Mouse (Mus musculus) E14TG2a.4 (cell line): ENCODE data around the gene Yy2.

Experiments
- CTCF ChIP-seq: conservative IDR thresholded peaks from 2 replicates; pipeline ENCODE4 v1.5.1; 2014; ENCODE audit warnings: low read length
- NANOG ChIP-seq: IDR thresholded peaks from 2 replicates; pipeline ENCODE4 v1.6.1; 2014; ENCODE audit warnings: borderline replicate concordance, low read length, mixed read lengths
- POU5F1 ChIP-seq: IDR thresholded peaks from 2 replicates; pipeline ENCODE4 v1.6.1; 2014; ENCODE audit warnings: low read length, borderline replicate concordance

DNA sequence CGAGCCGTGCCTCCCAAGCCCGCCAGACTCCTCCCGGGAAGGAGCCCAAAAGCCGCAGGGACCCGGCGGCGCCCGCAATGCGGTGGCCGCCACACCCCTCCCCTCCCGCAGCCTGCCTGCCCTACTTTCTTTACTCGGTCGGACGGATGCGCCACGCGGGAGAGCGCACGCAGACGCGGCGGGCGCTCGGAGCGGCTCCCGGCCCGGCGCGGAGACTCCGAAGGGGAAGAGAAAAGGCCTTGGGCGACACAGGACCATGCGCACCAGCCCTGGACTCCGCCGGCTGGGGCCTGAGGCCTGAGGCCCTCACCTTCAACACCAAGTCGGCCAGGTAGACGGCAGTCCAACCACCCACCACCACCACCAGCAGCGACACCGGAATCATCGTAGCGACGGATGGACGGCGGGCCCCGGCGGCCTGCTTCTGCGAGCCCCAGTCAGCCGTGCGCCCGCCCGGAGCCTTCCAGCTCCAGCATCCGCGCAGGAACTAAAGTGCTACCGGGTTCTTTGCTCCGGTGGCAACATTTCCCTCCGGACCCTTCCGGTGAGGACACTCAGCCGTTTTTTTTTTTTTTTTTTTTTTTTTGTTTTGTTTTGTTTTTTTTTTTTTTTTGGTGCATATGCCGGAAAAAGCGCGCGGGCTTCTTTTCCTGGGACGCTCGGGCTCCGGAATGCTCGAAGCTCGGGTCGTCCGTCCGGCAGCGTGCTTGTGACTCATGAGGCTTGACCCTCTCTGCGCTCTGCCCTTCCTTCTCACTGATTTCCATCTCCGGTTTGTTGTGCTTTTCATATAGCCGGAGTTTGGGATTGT, 29.6 kb upstream of the Yy2 start, which contains the start of gene Mbtps2:
- TF ChIP-seq CTCF (no peak), POU5F1 (no peak), NANOG (no peak)
